In genomic region chr5:16937840-16938239, GRCm38 (mm10) we compare ENCODE assay signal across 8 mouse cellular contexts.
A peak's percentile ranks its signal among the peaks of the same experiment; 100 is the strongest.
DNase-seq lines count a peak whose midpoint lies in the region; ATAC-seq lines count a peak whose summit lies in the region.

No protein-coding gene starts in this region.

- H3K27ac ChIP-seq in forebrain, embryonic 11.5 days (ENCODE audit: low read depth, low read length): no peak overlapping the region
- H3K27ac ChIP-seq in forebrain, embryonic 10.5 days: no peak overlapping the region
- H3K27ac ChIP-seq in forebrain, embryonic 13.5 days: no peak overlapping the region

- H3K27me3 ChIP-seq in forebrain, embryonic 11.5 days (ENCODE audit: control insufficient read depth, insufficient read depth, low read length): no peaks in the 10 kb centered on the region
- no peaks in the 10 kb centered on the region for H3K27me3 ChIP-seq in forebrain, embryonic 10.5 days (ENCODE audit: poor library complexity, severe bottlenecking)
- no peaks in the 10 kb centered on the region for H3K27me3 ChIP-seq in forebrain, embryonic 13.5 days

- 53% methylated on average over 1 of the region's 1 CpGs for WGBS in forebrain, embryonic 11.5 days
- WGBS in forebrain, embryonic 10.5 days: 70% methylated on average over 1 of the region's 1 CpGs
- 60% methylated on average over 1 of the region's 1 CpGs for WGBS in forebrain, embryonic 13.5 days

- H3K9ac ChIP-seq in forebrain, embryonic 11.5 days (ENCODE audit: low read length): no peak overlapping the region
- no peak overlapping the region for H3K9ac ChIP-seq in forebrain, embryonic 13.5 days

- H3K4me2 ChIP-seq in forebrain, embryonic 11.5 days (ENCODE audit: low read depth, low read length, severe bottlenecking): no peak overlapping the region
- H3K4me2 ChIP-seq in forebrain, embryonic 13.5 days: no peak overlapping the region

- no peaks in the 10 kb centered on the region for H3K4me1 ChIP-seq in forebrain, embryonic 11.5 days (replicated peaks; ENCODE audit: control insufficient read depth, insufficient read depth, low read length)
- H3K4me1 ChIP-seq in forebrain, embryonic 10.5 days: no peaks in the 10 kb centered on the region
- H3K4me1 ChIP-seq in forebrain, embryonic 13.5 days: no peaks in the 10 kb centered on the region

- no peak overlapping the region for H3K4me3 ChIP-seq in forebrain, embryonic 11.5 days (ENCODE audit: low read depth, low read length)
- no peak overlapping the region for H3K4me3 ChIP-seq in forebrain, embryonic 10.5 days
- H3K4me3 ChIP-seq in forebrain, embryonic 13.5 days: no peak overlapping the region

- no peaks in the 10 kb centered on the region for H3K9me3 ChIP-seq in forebrain, embryonic 11.5 days (ENCODE audit: control insufficient read depth, low read length)
- H3K9me3 ChIP-seq in forebrain, embryonic 10.5 days: no peaks in the 10 kb centered on the region; the same call in 1 of the 2 replicates
- H3K9me3 ChIP-seq in forebrain, embryonic 13.5 days (replicated peaks): no peaks in the 10 kb centered on the region

- no peak for DNase-seq in forebrain, embryonic 11.5 days (ENCODE audit: low spot score)
- DNase-seq in forebrain, embryonic 10.5 days (ENCODE audit: extremely low spot score, low spot score): no peak
- DNase-seq in testis, postnatal 10 days (ENCODE audit: low spot score): peak; percentile 69
- DNase-seq in testis, postnatal 14 days (ENCODE audit: low spot score): no peak
- peak; percentile 65 to 67 for DNase-seq in layer of hippocampus, postnatal 10 days (ENCODE audit: low spot score in 2 of 2)
- DNase-seq in naive thymus-derived CD4-positive, alpha-beta T cell, adult 2 months (ENCODE audit: low read depth): peak; percentile 2

- ATAC-seq in forebrain, embryonic 11.5 days (replicated peaks; ENCODE audit: low FRiP score): 0 out of 2 replicates have a peak, but pooled peaks have one; percentile 46
- peak; percentile 77 for ATAC-seq in forebrain, embryonic 13.5 days
- no peak for ATAC-seq in erythroblast, adult 5-6 weeks (replicated peaks; ENCODE audit: low FRiP score, poor library complexity, severe bottlenecking)

- H3K36me3 ChIP-seq in forebrain, embryonic 11.5 days (ENCODE audit: control insufficient read depth, insufficient read depth, low read length): no peaks in the 10 kb centered on the region
- no peaks in the 10 kb centered on the region for H3K36me3 ChIP-seq in forebrain, embryonic 10.5 days (replicated peaks)
- H3K36me3 ChIP-seq in forebrain, embryonic 13.5 days (ENCODE audit: poor library complexity, severe bottlenecking): no peaks in the 10 kb centered on the region

Comparison
In these comparisons a context has a peak if more than half of its experiments do, and no peak if none do; other contexts are left out.
1. DNase-seq: peak in testis, postnatal 10 days (single experiment), layer of hippocampus, postnatal 10 days (2 of 2) and naive thymus-derived CD4-positive, alpha-beta T cell, adult 2 months (single experiment); none in forebrain, embryonic 11.5 days (single experiment), forebrain, embryonic 10.5 days (single experiment) and testis, postnatal 14 days (single experiment).